Mouse (Mus musculus): Measurements from ENCODE around the gene Gm20792.
"Not testable (repeated sequence)": the region's sequence is repeated elsewhere in the genome, so short reads cannot be mapped to it uniquely, and the experiment has no call there.

- TF ChIP-seq MAFK (IDR thresholded peaks at IDR 0.05; ENCODE audit: insufficient read depth, low read depth, low read length); CHD2 (IDR thresholded peaks at IDR 0.05; ENCODE audit: low read depth, low read length): not testable (repeated sequence)
These were observed at the start of gene Gm20792 for GRCm38 (mm10) chrY:48311555-48311954.

Measured in ES-E14 (cell line).